Mouse (Mus musculus): ENCODE measurements around the gene Calr4. TPM values are rescaled to one million over a fixed set of nuclear protein-coding genes. Genes with fewer than 3 reads are reported as not detected.
A peak's percentile ranks its signal among the peaks of the same experiment; 100 is the strongest.

The Calr4 gene
- total RNA-seq, 2 experiments from 2014 or later: 0.62 TPM; not detected in 1

DNA sequence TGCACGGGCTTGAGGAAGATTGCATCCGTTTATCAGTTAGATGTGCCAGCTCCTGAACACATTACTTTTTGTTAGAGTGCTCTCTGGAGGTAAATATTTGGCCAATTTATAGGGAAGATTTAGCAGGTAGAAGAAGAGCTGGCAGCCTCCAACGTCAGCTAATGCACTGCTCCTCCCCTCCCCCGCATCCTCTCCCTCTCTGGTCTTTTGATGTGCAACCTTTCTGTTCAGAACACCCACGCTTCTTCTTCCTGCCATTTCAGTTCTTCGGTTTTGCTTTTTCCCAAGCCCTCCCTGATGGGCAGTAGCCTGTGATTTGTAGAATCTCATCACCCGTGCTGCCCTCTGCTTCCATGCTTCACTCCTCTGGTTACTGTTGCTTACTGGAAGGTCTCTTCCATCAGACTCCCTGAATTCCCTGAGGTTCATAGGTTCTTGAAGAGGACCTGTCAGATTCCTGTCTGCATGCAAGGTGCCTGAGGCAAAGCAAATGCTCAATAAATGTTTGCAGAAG lies 4.5 kb upstream of the Calr4 start:
- DNase-seq: no peak
- intact Hi-C loops (cut with DNase I): no loop called here

DNA sequence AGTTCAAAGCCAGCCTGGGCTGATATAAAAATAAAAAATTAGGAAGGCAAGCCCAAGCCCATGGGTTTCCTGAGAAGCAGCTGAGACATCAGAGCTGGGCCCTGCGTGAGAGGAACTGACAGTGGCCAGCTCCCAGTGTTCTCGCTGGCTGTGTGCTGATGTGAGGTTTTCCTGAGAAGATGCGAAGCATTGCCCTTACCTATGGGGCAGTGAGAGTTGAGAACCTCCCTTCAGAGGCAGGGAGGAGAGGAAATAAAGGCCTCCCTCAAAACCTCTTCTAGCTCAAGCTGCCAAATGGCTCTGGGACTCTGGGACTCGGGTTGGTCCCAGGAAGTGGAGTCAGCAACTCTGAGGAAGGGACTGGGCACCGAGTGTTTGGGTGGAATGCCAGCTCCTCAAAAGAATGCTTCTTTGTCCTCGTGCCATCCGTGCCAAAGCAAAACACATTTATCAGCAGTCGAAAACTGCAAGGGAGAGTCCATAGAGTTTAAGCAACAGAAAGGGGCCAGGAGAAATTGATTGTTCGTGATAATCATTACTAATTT lies 593 bp downstream of the Calr4 start:
- intact Hi-C loops (cut with DNase I): no loop called here
- DNase-seq: no peak

DNA sequence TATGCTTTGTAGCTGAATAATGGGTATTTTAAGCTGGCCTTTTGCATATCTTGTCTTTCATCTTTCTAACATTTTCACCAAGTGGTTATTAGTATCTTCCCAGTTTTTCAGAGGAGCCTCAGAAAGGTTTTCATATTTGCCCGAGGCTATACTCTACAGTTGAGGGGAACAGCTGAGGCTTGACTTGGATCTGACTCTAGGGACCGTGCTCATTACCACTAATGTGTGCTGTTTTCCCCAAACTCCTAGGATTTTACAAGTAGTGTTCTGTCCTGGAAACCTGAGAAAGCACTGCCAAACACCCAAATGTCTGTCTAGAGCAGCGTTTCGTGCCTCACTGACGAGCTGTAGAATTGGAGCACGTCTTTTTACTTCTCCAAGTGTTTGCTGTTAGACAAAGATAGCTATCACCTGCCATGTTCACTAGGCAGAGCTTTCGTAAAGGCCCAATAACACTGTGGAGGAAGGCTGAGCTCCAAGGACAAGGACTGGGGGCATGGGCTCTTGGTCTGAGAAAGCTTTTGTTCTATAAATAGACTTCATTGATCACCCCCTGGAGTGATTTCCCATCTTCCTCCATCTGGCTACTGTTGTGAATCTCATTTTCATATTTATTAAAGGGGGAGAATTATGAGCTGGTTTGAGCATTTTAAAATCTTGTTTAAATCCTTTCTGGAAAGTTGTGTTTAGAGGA lies 2.0 kb downstream of the Calr4 start:
- intact Hi-C loops (cut with DNase I): no loop called here
- no peak for DNase-seq

- DNase-seq: peak in 1 of 2 experiments; percentile 38
- intact Hi-C loops (cut with DNase I): no loop called here
Measured at GRCm38 (mm10) chr4:109238428-109239268, 4.4 kb downstream of the Calr4 start.

DNA sequence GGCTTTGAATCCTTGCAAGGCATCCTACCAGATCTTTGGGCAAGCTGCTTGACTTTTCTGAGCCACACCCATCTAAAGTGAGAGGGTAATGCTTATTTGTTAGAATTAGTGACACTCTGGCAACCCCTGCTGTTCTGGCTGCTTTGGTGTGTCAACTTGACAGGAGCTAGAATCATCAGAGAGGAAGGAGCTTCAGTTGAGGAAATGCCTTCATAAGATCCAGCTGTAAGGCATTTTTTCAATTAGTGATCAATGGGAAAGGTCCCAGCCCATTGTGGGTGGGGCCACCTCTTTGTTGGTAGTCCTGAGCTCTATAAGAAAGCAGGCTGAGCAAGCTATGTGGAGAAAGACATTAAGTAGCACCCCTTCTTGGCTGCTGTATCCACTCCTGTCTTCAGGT lies 6.9 kb downstream of the Calr4 start:
- intact Hi-C loops (cut with DNase I): no loop called here
- peak in 1 of 2 experiments; percentile 17 for DNase-seq

- peak; percentile 62 to 75 for DNase-seq
- intact Hi-C loops (cut with DNase I): no loop called here
Measured at GRCm38 (mm10) chr4:109241934-109242333, 7.6 kb downstream of the Calr4 start.

DNA sequence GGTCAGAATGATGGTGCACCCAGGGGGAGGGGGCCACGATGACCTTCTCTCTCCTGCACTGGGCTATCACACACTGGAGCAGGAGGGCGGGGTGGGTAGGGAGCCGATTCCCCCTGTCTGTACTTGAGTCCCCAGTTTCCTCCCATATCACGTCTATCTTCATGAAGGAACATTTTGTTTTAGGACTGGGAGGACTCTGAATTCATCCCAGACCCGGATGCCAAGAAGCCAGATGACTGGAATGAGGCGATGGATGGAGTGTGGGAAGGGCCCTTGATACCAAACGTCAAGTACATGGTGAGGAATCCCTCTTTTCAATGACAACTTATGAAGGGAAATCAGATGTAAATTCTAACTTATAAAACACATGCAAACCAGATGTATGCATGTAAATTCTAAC lies 10.2 kb downstream of the Calr4 start:
- peak in 1 of 2 experiments; percentile 45 for DNase-seq

DNA sequence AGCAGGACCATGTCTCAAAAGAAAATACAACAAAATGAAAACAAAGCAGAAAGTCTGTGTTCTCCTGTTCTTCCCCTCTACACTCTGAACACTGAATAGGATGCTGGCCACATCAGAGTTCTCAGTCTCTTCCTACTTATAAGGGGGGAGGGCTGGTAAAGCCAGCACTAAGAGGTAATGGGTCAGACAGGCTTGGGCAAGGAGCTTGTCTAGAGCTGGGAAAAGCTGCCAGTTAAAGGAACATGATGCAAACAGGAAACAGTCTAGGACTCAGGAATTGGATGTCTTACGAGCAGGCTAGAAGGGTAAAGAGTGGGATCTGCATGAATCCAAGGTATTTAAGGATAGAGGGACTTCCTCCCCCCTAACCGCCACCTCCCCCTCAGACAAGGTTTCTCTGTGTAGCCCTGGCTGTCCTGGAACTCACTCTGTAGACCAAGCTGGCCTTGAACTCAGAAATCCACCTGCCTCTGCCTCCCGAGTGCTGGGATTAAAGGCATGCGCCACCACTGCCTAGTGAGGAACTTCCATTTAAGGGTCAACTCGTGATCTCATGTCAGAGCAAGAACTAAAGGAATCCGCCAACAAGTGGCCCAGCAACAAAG lies 10.8 kb downstream of the Calr4 start:
- intact Hi-C loops (cut with DNase I): no loop called here
- DNase-seq: no peak

More for the DNA sequence above, 10.2 kb downstream of the Calr4 start:
- intact Hi-C loops (cut with DNase I): no loop called here

GRCm38 (mm10) chr4:109251605-109252004 lies 17.3 kb downstream of the Calr4 start:
- intact Hi-C loops (cut with DNase I): no loop called here
- peak in 1 of 2 experiments; percentile 29 for DNase-seq

- intact Hi-C loops (cut with DNase I): no loop called here
- no peak for DNase-seq
Measured at GRCm38 (mm10) chr4:109252199-109252598, 17.9 kb downstream of the Calr4 start.

DNA sequence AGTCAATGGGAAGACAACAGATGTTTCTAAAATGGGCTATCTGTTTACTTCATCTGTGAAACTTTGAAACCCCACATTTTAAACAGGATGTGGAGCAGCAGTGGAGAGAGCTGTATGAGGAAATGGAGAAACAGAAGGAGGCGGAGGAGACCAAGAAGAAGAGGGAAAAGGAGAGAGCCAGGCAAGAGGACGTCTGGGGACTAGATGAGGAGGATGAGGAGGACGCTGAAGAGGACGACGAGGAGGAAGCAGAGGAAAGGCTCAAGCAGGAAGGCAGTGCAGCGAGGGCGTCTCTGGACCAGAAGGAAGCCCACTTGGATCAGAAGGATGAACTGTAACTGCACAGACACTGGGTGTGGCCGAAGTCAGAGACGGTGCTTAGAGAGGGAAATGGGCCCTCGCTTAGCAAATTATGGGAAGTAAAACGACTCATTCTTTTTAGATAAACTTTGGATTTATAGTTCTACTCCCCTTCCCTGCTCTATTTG lies 19.4 kb downstream of the Calr4 start:
- DNase-seq: peak in 1 of 2 experiments; percentile 16
- intact Hi-C loops (cut with DNase I): no loop called here

- DNase-seq: no peak
Measured at GRCm38 (mm10) chr4:109254511-109254910, 20.2 kb downstream of the Calr4 start.

DNA sequence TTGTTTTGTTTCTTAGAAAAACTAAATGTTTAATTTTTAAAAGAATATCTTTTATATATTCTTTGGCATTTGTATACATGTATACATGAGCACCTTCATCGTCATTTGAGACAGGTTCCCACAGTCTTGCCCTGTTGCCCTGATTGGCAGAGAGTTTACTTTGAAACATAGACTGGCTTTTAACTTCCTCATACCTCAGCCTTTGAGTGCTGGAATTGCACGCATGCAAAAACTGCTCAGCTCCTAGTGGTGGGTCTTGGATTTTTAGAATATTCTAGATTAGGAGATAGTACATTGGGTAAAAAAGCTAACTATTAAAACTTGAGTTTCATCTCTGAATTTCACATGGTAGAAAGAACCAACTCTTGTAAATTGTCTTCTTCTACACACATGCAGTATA lies 21.0 kb downstream of the Calr4 start:
- intact Hi-C loops (cut with DNase I): no loop called here
- DNase-seq: no peak

More at GRCm38 (mm10) chr4:109254511-109254910, 20.2 kb downstream of the Calr4 start:
- intact Hi-C loops (cut with DNase I): no loop called here

- intact Hi-C loops (cut with DNase I): no loop called here
Measured at GRCm38 (mm10) chr4:109255727-109256417, 21.6 kb downstream of the Calr4 start.

DNA sequence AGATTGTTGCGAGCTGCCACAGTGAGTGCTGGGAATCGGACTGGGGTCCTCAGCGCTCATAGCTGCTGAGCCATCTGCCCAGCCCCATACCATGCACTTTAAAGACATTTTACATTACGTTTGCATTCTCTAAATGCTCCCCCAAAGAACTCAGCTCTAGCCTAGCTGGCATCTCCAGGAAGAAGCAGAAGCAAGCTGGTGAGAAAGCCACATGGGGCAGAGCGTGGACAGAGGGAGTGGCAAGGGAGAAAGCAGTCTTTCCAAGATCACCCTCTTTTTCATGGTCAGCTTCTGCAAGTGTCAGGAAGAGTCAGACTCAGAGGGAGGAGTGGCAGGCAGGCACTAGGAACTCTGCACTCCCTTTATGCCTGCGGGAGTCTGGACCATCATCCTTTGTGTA lies 22.5 kb downstream of the Calr4 start:
- no peak for DNase-seq
- intact Hi-C loops (cut with DNase I): no loop called here

More at GRCm38 (mm10) chr4:109255727-109256417, 21.6 kb downstream of the Calr4 start:
- no peak for DNase-seq

GRCm38 (mm10) chr4:109257639-109258038 lies 23.4 kb downstream of the Calr4 start:
- no peak for DNase-seq
- intact Hi-C loops (cut with DNase I): no loop called here

DNA sequence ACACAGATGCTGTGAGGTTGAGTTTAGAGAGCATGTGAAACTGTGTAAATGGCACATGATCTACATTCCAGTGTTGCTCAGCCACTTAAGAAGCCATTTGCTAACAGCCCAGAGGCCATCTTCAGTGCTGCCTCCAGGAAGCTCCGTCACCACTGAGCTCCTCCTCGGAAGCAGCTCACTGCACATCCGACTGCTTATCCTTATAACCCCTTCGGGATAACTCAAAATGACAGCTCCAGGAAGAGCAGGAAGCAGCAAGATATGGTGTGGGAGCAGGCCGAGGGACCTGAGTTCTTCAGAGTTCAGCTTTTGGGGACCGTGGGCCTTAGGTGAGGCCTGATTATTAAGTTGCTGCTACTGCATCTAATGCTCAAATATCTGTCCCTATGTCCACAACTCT lies 27.8 kb downstream of the Calr4 start:
- no peak for DNase-seq
- intact Hi-C loops (cut with DNase I): no loop called here

DNA sequence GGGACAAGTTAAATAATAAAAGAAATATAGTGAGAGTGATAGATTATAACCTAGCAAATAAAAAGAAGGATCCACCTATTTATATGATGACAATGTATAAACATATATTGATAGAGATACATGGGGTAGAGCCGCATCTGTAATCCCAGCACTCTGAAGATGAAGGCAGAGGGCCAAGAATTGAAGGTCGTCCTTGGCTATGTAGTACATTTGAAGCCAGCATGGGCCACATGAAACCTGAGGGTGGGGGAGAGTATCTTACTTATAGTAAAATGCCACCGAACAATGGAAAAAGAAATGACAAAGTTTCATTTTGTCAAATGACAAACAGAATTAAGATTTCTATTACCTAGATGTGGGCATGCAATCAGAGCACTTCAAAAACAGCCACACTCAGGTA lies 31.8 kb downstream of the Calr4 start:
- intact Hi-C loops (cut with DNase I): no loop called here
- no peak for DNase-seq

DNA sequence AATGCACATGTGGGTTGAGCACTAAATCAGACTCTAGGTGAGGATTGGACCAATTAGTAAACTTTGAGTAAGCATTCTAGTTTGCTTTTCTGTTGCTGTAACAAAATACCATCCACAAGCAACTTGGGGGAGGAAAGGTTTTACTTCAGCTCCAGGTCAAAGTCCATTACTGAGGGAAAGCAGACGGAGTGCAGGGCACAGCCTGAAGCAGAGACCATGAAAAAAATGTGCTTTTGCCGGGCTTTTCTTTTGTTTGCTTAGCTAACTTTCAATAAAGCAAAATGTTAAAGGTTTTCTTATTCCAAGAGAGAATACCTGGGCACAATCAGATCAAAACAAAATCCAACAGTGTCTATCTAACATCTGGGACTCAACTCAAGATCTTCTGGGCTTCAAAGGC lies 32.5 kb downstream of the Calr4 start:
- DNase-seq: no peak
- intact Hi-C loops (cut with DNase I): no loop called here

DNA sequence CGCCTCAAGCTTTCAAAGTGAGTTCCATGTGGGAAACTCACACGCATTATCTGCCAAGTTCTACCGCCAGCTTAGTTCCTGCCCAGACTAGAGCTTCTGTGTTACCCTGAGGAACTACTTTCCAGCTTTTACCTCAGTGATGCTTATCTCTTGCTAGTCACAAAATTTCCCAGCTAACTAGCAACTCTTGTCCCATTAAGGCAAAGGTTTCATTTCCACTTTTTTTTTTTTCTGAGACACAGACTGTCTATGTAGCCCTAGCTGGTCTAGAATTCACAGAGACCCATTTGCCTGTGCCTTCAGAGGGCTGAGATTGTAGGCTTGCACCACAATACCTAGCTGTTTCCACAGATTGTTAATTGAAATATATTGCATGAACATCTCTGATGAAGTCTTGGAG lies 33.2 kb downstream of the Calr4 start:
- DNase-seq: no peak
- intact Hi-C loops (cut with DNase I): no loop called here

Data from heart, postnatal 14 days (tissue).